Mouse (Mus musculus) adrenal gland, postnatal 10 days (tissue): ENCODE measurements around the gene Camta1. TPM values are rescaled to one million over a fixed set of nuclear protein-coding genes. Genes with fewer than 3 reads are reported as not detected.
A peak's percentile ranks its signal among the peaks of the same experiment; 100 is the strongest.

ENCODE experiments used
- DNase-seq: peaks from one replicate; pipeline ENCODE4 v3.0.0; 2021; ENCODE audit warnings: mixed read lengths
- total RNA-seq, 2 experiments: library from RNA; stranded (reverse); gene quantifications; 2 replicates each; pipeline ENCODE4 v1.2.3; 2021

Gene Camta1
- total RNA-seq, 2 experiments from 2014 or later = 46.3 to 50.3 TPM

GRCm38 (mm10) chr4:151377731-151378130 is 483.9 kb downstream of the Camta1 start:
- DNase-seq = no peak

GRCm38 (mm10) chr4:151376234-151376633 is 485.4 kb downstream of the Camta1 start:
- no peak for DNase-seq

- no peak for DNase-seq
Observed at GRCm38 (mm10) chr4:151372855-151373566, 488.7 kb downstream of the Camta1 start.

GRCm38 (mm10) chr4:151366941-151367545 is 494.6 kb downstream of the Camta1 start:
- DNase-seq = no peak

- peak; percentile 47 for DNase-seq
Observed at GRCm38 (mm10) chr4:151360976-151361673, 500.6 kb downstream of the Camta1 start.

- no peak for DNase-seq
Observed at GRCm38 (mm10) chr4:151355505-151355904, 506.2 kb downstream of the Camta1 start.

GRCm38 (mm10) chr4:151352791-151353190 is 508.9 kb downstream of the Camta1 start:
- no peak for DNase-seq

GRCm38 (mm10) chr4:151352249-151352648 is 509.4 kb downstream of the Camta1 start:
- no peak for DNase-seq

GRCm38 (mm10) chr4:151351757-151352156 is 509.9 kb downstream of the Camta1 start:
- DNase-seq = peak; percentile 68

GRCm38 (mm10) chr4:151347620-151348019 is 514.1 kb downstream of the Camta1 start:
- no peak for DNase-seq

GRCm38 (mm10) chr4:151346673-151347072 is 515.0 kb downstream of the Camta1 start:
- no peak for DNase-seq

- no peak for DNase-seq
Observed at GRCm38 (mm10) chr4:151344811-151345210, 516.9 kb downstream of the Camta1 start.

- peak; percentile 80 for DNase-seq
Observed at GRCm38 (mm10) chr4:151339421-151339820, 522.3 kb downstream of the Camta1 start.

- no peak for DNase-seq
Observed at GRCm38 (mm10) chr4:151338931-151339330, 522.7 kb downstream of the Camta1 start.

- no peak for DNase-seq
Observed at GRCm38 (mm10) chr4:151337543-151337942, 524.1 kb downstream of the Camta1 start.

- DNase-seq = no peak
Observed at GRCm38 (mm10) chr4:151336413-151336812, 525.3 kb downstream of the Camta1 start.

GRCm38 (mm10) chr4:151334951-151335742 is 526.5 kb downstream of the Camta1 start:
- DNase-seq = peak; percentile 77

- no peak for DNase-seq
Observed at GRCm38 (mm10) chr4:151332074-151332849, 529.4 kb downstream of the Camta1 start.

GRCm38 (mm10) chr4:151330983-151331382 is 530.7 kb downstream of the Camta1 start:
- DNase-seq = no peak

GRCm38 (mm10) chr4:151328071-151328470 is 533.6 kb downstream of the Camta1 start:
- DNase-seq = no peak

- DNase-seq = no peak
Observed at GRCm38 (mm10) chr4:151326971-151327686, 534.5 kb downstream of the Camta1 start.
